Mouse (Mus musculus) E14TG2a.4 (cell line): ENCODE data around the gene Slc9a2.

Experiments used
- H3K27me3 ChIP-seq: 2 replicates; pipeline ENCODE4 v1.6.1; 2014; ENCODE audit warnings: low read length, control low read depth; ENCODE audit not compliant: insufficient read depth
- H3K36me3 ChIP-seq: 2 replicates; pipeline ENCODE4 v1.6.1; 2014; ENCODE audit warnings: low read length, control low read depth; ENCODE audit not compliant: insufficient read depth
- H3K4me1 ChIP-seq: replicated peaks from 2 replicates; pipeline ENCODE4 v1.6.1; 2014; ENCODE audit warnings: low read depth, low read length, control low read depth
- H3K4me3 ChIP-seq: replicated peaks from 2 replicates; pipeline ENCODE4 v1.5.1; 2014; ENCODE audit warnings: mild to moderate bottlenecking, low read length
- H3K9me3 ChIP-seq: 2 replicates; pipeline ENCODE4 v1.6.1; 2014; ENCODE audit warnings: low read length, control low read depth
- CTCF ChIP-seq: conservative IDR thresholded peaks from 2 replicates; pipeline ENCODE4 v1.5.1; 2014; ENCODE audit warnings: low read length
- NANOG ChIP-seq: IDR thresholded peaks from 2 replicates; pipeline ENCODE4 v1.6.1; 2014; ENCODE audit warnings: borderline replicate concordance, low read length, mixed read lengths
- POU5F1 ChIP-seq: IDR thresholded peaks from 2 replicates; pipeline ENCODE4 v1.6.1; 2014; ENCODE audit warnings: low read length, borderline replicate concordance

The Slc9a2 gene

GRCm38 (mm10) chr1:40784306-40784705, 103.9 kb downstream of the Slc9a2 start:
- peaks cover 3% of the 10 kb centered on the region; the same call in 1 of the 2 replicates for H3K36me3 ChIP-seq
- 0 out of 2 replicates have a peak, but pooled peaks cover 3% of the 10 kb centered on the region for H3K27me3 ChIP-seq
- H3K4me1 ChIP-seq: no peaks in the 10 kb centered on the region
- TF ChIP-seq POU5F1 (no peak), CTCF (no peak), NANOG (no peak)
- no peak overlapping the region for H3K4me3 ChIP-seq
- no peaks in the 10 kb centered on the region for H3K9me3 ChIP-seq

GRCm38 (mm10) chr1:40785876-40786445, 105.6 kb downstream of the Slc9a2 start:
- Histone ChIP-seq H3K27me3 (0 out of 2 replicates have a peak, but pooled peaks cover 3% of the 10 kb centered on the region), H3K9me3 (no peaks in the 10 kb centered on the region)
- no peak for TF ChIP-seq CTCF
- TF ChIP-seq POU5F1: no peak
- no peak for TF ChIP-seq NANOG

GRCm38 (mm10) chr1:40788956-40789355, 108.6 kb downstream of the Slc9a2 start:
- no peak overlapping the region for H3K4me3 ChIP-seq
- no peaks in the 10 kb centered on the region for H3K9me3 ChIP-seq
- H3K36me3 ChIP-seq: no peaks in the 10 kb centered on the region
- H3K27me3 ChIP-seq: 0 out of 2 replicates have a peak, but pooled peaks cover 5% of the 10 kb centered on the region
- H3K4me1 ChIP-seq: peaks cover 6% of the 10 kb centered on the region; the same call in 1 of the 2 replicates
- TF ChIP-seq POU5F1 (no peak), NANOG (no peak), CTCF (no peak)

More at GRCm38 (mm10) chr1:40785876-40786445, 105.6 kb downstream of the Slc9a2 start:
- Histone ChIP-seq H3K4me1 (peaks cover 6% of the 10 kb centered on the region; the same call in 1 of the 2 replicates), H3K4me3 (no peak overlapping the region), H3K36me3 (no peaks in the 10 kb centered on the region)

GRCm38 (mm10) chr1:40789666-40790233, 109.4 kb downstream of the Slc9a2 start:
- Histone ChIP-seq H3K27me3 (0 out of 2 replicates have a peak, but pooled peaks cover 7% of the 10 kb centered on the region), H3K9me3 (no peaks in the 10 kb centered on the region)
- no peak for TF ChIP-seq CTCF
- no peak; the same call in 1 of the 2 replicates for TF ChIP-seq POU5F1
- no peak for TF ChIP-seq NANOG

GRCm38 (mm10) chr1:40790324-40791141, 110.2 kb downstream of the Slc9a2 start, which contains the start of gene Mfsd9:
TSS of gene Mfsd9 (minus strand) at chr1:40790687.
- peaks cover 6% of the 10 kb centered on the region; the same call in 1 of the 2 replicates for H3K4me1 ChIP-seq
- 0 out of 2 replicates have a peak, but pooled peaks cover 11% of the 10 kb centered on the region for H3K27me3 ChIP-seq
- H3K4me3 ChIP-seq: peak within 1 kb of the TSS; percentile 85
- H3K36me3 ChIP-seq: no peaks in the 10 kb centered on the region
- no peak for TF ChIP-seq NANOG
- TF ChIP-seq CTCF: no peak
- no peak for TF ChIP-seq POU5F1
- H3K9me3 ChIP-seq: no peaks in the 10 kb centered on the region

More at GRCm38 (mm10) chr1:40789666-40790233, 109.4 kb downstream of the Slc9a2 start:
- H3K4me1 ChIP-seq: peaks cover 6% of the 10 kb centered on the region; the same call in 1 of the 2 replicates
- H3K36me3 ChIP-seq: no peaks in the 10 kb centered on the region
- H3K4me3 ChIP-seq: peak overlapping the region; percentile 85

GRCm38 (mm10) chr1:40795508-40795907, 115.1 kb downstream of the Slc9a2 start:
- H3K4me1 ChIP-seq: no peaks in the 10 kb centered on the region
- H3K9me3 ChIP-seq: no peaks in the 10 kb centered on the region
- H3K4me3 ChIP-seq: no peak overlapping the region
- 0 out of 2 replicates have a peak, but pooled peaks cover 12% of the 10 kb centered on the region for H3K27me3 ChIP-seq
- TF ChIP-seq CTCF (no peak), POU5F1 (no peak), NANOG (no peak)
- H3K36me3 ChIP-seq: no peaks in the 10 kb centered on the region

GRCm38 (mm10) chr1:40797348-40797747, 117.0 kb downstream of the Slc9a2 start:
- H3K36me3 ChIP-seq: no peaks in the 10 kb centered on the region
- H3K4me3 ChIP-seq: no peak overlapping the region
- H3K27me3 ChIP-seq: 0 out of 2 replicates have a peak, but pooled peaks cover 12% of the 10 kb centered on the region
- H3K9me3 ChIP-seq: no peaks in the 10 kb centered on the region
- no peak for TF ChIP-seq NANOG
- TF ChIP-seq CTCF: peak; percentile 79
- TF ChIP-seq POU5F1: no peak
- H3K4me1 ChIP-seq: no peaks in the 10 kb centered on the region

- Histone ChIP-seq H3K9me3 (no peaks in the 10 kb centered on the region), H3K27me3 (peaks cover 9% of the 10 kb centered on the region; the same call in 1 of the 2 replicates), H3K36me3 (no peaks in the 10 kb centered on the region), H3K4me1 (no peaks in the 10 kb centered on the region), H3K4me3 (no peak overlapping the region)
- TF ChIP-seq NANOG: no peak
- no peak for TF ChIP-seq CTCF
- TF ChIP-seq POU5F1: no peak
These were observed 118.7 kb downstream of the Slc9a2 start for GRCm38 (mm10) chr1:40799121-40799520.
